Mouse (Mus musculus) intestine, embryonic 14.5 days (tissue): ENCODE data around the gene 4930512M02Rik. TPM values are rescaled to one million over a fixed set of nuclear protein-coding genes. Genes with fewer than 3 reads are reported as not detected.
A peak's percentile ranks its signal among the peaks of the same experiment; 100 is the strongest.

Experiments
- ATAC-seq: fragments of 200-750 bp; cut with Nextera tagmentation; replicated peaks from 2 replicates; pipeline ENCODE4 v1.8.0; 2017; ENCODE audit warnings: low read depth, moderate number of reproducible peaks, moderate TSS enrichment, moderate library complexity; ENCODE audit not compliant: low FRiP score, low TSS enrichment
- DNase-seq: peaks from one replicate; pipeline ENCODE4 v3.0.0-alpha.2; 2018; ENCODE audit warnings: low spot score
- H3K27ac ChIP-seq: fragments of 300-500 bp; sonication (generic); 2 replicates; pipeline ENCODE4 v1.5.1; 2014; ENCODE audit warnings: low read depth, mild to moderate bottlenecking, control low read depth
- H3K27me3 ChIP-seq: fragments of 300-500 bp; sonication (generic); replicated peaks from 2 replicates; pipeline ENCODE4 v1.6.1; 2014; ENCODE audit warnings: low read length, control low read depth; ENCODE audit not compliant: control insufficient read depth, insufficient read depth
- H3K36me3 ChIP-seq: fragments of 300-500 bp; sonication (generic); 2 replicates; pipeline ENCODE4 v1.6.1; 2014; ENCODE audit warnings: low read length, control low read depth; ENCODE audit not compliant: control insufficient read depth, insufficient read depth
- H3K4me1 ChIP-seq: fragments of 300-500 bp; sonication (generic); replicated peaks from 2 replicates; pipeline ENCODE4 v1.6.1; 2014; ENCODE audit warnings: low read length, control low read depth, mixed read lengths; ENCODE audit not compliant: control insufficient read depth, insufficient read depth
- H3K4me2 ChIP-seq: fragments of 300-500 bp; sonication (generic); 2 replicates; pipeline ENCODE4 v1.6.1; 2014; ENCODE audit warnings: low read length
- H3K4me3 ChIP-seq: fragments of 300-500 bp; sonication (generic); 2 replicates; pipeline ENCODE4 v1.5.1; 2014; ENCODE audit warnings: low read depth, low read length, control low read depth, mixed read lengths
- H3K9ac ChIP-seq: fragments of 300-500 bp; sonication (generic); 2 replicates; pipeline ENCODE4 v1.6.1; 2014; ENCODE audit warnings: mild to moderate bottlenecking, low read length
- H3K9me3 ChIP-seq: fragments of 300-500 bp; sonication (generic); 2 replicates; pipeline ENCODE4 v1.6.1; 2016; ENCODE audit warnings: low read length, control low read depth; ENCODE audit not compliant: control insufficient read depth
- WGBS: fragments of 180-500 bp; shearing (Covaris S2); extraction: QIAGEN DNeasy Blood & Tissue Kit; methylation state at CpG from one replicate; pipeline ENCODE4 v1.1.7; 2014; 5-methylcytosine and 5-hydroxymethylcytosine counted together
- polyA plus RNA-seq: library from polyadenylated mRNA; unstranded; fragments of >200 nt; fragmentation: Nextera tagmentation; extraction: Ambion mirVana; gene quantifications from 2 replicates; pipeline ENCODE4 v1.2.1, GENCODE M21; 2014

4930512M02Rik gene
- polyA plus RNA-seq, 1 experiment from 2014 or later: not detected

DNA sequence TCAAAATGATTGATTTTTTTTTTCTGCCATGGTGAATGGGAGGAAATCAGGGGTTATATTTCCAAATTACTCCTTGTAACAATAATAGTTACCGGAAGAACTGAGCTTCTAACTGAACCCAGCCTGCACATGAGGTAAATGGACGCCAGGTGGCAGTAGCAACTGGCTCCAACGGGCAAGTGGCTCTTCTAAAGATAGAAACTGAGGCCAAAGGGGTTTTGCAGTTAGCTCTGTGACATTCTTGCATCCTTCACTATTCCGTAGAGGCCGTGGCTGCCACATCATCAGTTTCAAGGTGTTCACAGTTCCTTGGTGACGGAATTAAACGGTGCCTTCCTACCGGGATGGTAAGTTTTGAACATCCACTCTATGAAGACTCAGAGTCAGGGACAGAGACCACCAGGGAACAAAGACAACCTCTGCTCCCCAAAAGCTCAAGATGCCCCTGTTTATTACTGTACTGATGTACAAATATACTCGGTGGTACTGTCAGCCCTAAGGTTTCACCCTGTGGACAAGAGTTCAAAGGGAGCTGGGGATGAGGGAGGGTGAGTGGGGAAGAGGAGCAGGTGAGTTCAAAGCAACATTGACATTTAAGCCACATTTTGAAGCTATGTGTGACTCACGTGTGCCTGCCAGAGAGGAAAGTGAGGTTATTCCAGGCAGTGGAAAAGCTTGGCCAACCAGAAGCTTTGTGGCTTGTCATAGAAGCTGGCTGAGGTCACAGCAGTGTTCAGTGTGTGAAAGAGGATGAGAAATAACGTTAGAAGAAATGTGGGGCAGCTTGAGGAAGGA is 70.3 kb downstream of the 4930512M02Rik start:
- no peaks in the 10 kb centered on the region for H3K27me3 ChIP-seq
- H3K4me1 ChIP-seq: no peaks in the 10 kb centered on the region
- no peak for ATAC-seq
- DNase-seq: peak; percentile 68
- no peak overlapping the region for H3K27ac ChIP-seq
- no peak overlapping the region for H3K4me3 ChIP-seq
- H3K4me2 ChIP-seq: no peak overlapping the region
- 45% methylated on average over 11 of the region's 11 CpGs for WGBS
- H3K36me3 ChIP-seq: no peaks in the 10 kb centered on the region
- H3K9me3 ChIP-seq: no peaks in the 10 kb centered on the region
- H3K9ac ChIP-seq: no peak overlapping the region

DNA sequence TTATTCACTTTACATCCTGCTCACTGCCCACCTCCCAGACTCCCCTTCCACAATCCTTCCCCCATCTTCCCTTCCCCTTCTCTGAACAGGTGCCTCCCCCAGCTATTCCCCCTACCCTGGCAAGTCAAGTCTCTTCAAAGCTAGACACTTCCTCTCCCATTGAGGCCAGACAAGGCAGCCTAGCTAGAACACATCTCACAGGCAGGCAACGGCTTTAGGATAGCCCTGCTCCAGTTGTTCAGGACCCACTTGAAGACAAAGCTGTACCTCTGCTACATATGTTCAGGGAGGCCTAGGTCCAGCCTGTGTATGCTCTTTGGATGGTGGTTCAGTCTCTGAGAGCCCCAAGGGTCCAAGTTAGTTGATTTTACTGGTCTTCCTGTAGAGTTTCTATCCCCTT is 71.4 kb downstream of the 4930512M02Rik start:
- 88% methylated on average over 1 of the region's 1 CpGs for WGBS
- DNase-seq: no peak

DNA sequence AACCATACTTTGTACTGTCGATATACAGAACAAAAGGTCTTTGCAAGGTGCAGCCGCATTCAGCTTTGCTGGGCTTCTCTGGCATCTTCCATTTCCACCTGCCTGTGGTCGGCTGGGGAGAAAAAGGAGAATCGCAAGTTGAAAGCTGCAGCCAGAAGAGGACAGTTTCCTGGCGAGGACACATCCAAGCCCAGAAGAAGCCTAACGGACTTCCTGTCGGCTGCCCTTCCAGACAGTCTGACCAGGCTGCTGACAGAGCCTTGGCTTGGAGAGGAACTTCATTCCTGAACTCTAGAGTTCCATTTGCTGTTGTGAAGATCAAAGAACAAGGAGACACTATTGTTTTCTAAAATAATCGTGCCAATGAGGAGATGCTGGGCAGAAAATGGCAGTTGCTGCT is 72.1 kb downstream of the 4930512M02Rik start:
- DNase-seq: no peak

More for the DNA sequence above, 71.4 kb downstream of the 4930512M02Rik start:
- no peaks in the 10 kb centered on the region for H3K4me1 ChIP-seq
- H3K36me3 ChIP-seq: no peaks in the 10 kb centered on the region
- H3K9ac ChIP-seq: no peak overlapping the region
- no peak for ATAC-seq
- no peak overlapping the region for H3K4me3 ChIP-seq
- no peaks in the 10 kb centered on the region for H3K27me3 ChIP-seq
- H3K27ac ChIP-seq: no peak overlapping the region
- no peak overlapping the region for H3K4me2 ChIP-seq
- H3K9me3 ChIP-seq: no peaks in the 10 kb centered on the region

DNA sequence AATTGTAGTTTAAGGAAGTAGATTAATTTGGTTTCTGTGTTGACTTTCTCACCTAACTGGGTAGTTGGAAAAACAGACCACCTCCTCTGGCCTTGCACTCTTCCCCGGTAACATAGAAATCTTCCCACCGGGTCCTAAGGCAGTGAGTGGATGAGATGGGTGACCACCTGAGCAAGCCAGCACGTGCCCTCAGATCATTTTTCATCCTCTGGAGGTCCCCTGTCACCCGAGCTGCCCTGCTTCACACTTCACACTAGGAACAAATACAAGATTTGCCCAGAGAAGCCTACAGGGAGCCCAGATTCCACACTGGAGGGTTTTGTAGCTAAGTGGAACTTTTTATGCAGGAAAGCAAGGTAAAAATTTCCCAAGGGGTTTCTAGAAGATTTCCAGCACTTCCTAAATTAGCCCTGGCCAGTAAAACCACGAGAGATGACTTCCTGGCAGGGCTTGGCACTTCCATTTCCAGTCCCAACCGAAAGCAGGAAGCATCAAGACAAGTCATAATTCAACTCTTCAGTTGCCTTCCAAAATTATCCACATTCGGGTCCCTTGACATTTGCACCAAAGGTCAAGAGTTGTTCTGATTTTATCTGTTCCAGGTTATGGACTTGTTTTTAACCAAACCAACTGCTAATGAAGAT is 79.9 kb downstream of the 4930512M02Rik start:
- 69% methylated on average over 7 of the region's 7 CpGs for WGBS
- Histone ChIP-seq H3K9me3 (no peaks in the 10 kb centered on the region), H3K9ac (no peak overlapping the region), H3K4me3 (no peak overlapping the region), H3K27ac (no peak overlapping the region), H3K4me2 (no peak overlapping the region), H3K27me3 (no peaks in the 10 kb centered on the region), H3K36me3 (no peaks in the 10 kb centered on the region), H3K4me1 (no peaks in the 10 kb centered on the region)
- no peak for DNase-seq
- no peak for ATAC-seq

More for the DNA sequence above, 72.1 kb downstream of the 4930512M02Rik start:
- no peak overlapping the region for H3K4me3 ChIP-seq
- no peak overlapping the region for H3K9ac ChIP-seq
- H3K4me1 ChIP-seq: no peaks in the 10 kb centered on the region
- H3K4me2 ChIP-seq: no peak overlapping the region
- H3K27ac ChIP-seq: no peak overlapping the region
- ATAC-seq: no peak
- WGBS: 74% methylated on average over 8 of the region's 8 CpGs
- H3K27me3 ChIP-seq: no peaks in the 10 kb centered on the region
- H3K9me3 ChIP-seq: no peaks in the 10 kb centered on the region
- no peaks in the 10 kb centered on the region for H3K36me3 ChIP-seq

GRCm38 (mm10) chr11:11546903-11547511 is 80.6 kb downstream of the 4930512M02Rik start:
- H3K4me1 ChIP-seq: no peaks in the 10 kb centered on the region
- no peak for DNase-seq
- H3K9me3 ChIP-seq: no peaks in the 10 kb centered on the region
- H3K4me3 ChIP-seq: no peak overlapping the region
- WGBS: 84% methylated on average over 7 of the region's 7 CpGs
- H3K36me3 ChIP-seq: no peaks in the 10 kb centered on the region
- H3K9ac ChIP-seq: no peak overlapping the region
- H3K4me2 ChIP-seq: no peak overlapping the region
- H3K27ac ChIP-seq: no peak overlapping the region
- H3K27me3 ChIP-seq: no peaks in the 10 kb centered on the region
- no peak for ATAC-seq

GRCm38 (mm10) chr11:11545948-11546347 is 81.7 kb downstream of the 4930512M02Rik start:
- H3K27me3 ChIP-seq: no peaks in the 10 kb centered on the region
- H3K9me3 ChIP-seq: no peaks in the 10 kb centered on the region
- no peak for ATAC-seq
- no peak overlapping the region for H3K4me2 ChIP-seq
- no peak overlapping the region for H3K27ac ChIP-seq
- no peak overlapping the region for H3K9ac ChIP-seq
- DNase-seq: no peak
- H3K4me3 ChIP-seq: no peak overlapping the region
- H3K4me1 ChIP-seq: no peaks in the 10 kb centered on the region
- WGBS: 92% methylated on average over 3 of the region's 3 CpGs
- no peaks in the 10 kb centered on the region for H3K36me3 ChIP-seq

Other genes with a start within 250 kb of the 4930512M02Rik start
- gene Spata48, start 165.7 kb downstream of the 4930512M02Rik start, polyA plus RNA-seq: 1.0 and 1.9 TPM in 2 replicates
- 0.78 and 0.99 TPM in 2 replicates for gene Zpbp, start 165.4 kb downstream of the 4930512M02Rik start, polyA plus RNA-seq
- 1.4 and 2.1 TPM in 2 replicates for gene Ikzf1, start 57.2 kb upstream of the 4930512M02Rik start, polyA plus RNA-seq
- 61.7 and 63.7 TPM in 2 replicates for gene Fignl1, start 181.1 kb upstream of the 4930512M02Rik start, polyA plus RNA-seq